Mouse (Mus musculus) intestine, embryonic 16.5 days (tissue): Measurements from ENCODE around the gene Fam210b. TPM values are rescaled to one million over a fixed set of nuclear protein-coding genes. Genes with fewer than 3 reads are reported as not detected.

Experiments
- ATAC-seq: fragments of 200-750 bp; cut with Nextera tagmentation; 2 replicates; pipeline ENCODE4 v1.8.0; 2017; ENCODE audit warnings: moderate TSS enrichment, moderate library complexity
- H3K27ac ChIP-seq: fragments of 300-500 bp; sonication (generic); 2 replicates; pipeline ENCODE4 v1.5.1; 2014; ENCODE audit warnings: mild to moderate bottlenecking, low read length
- H3K27me3 ChIP-seq: fragments of 300-500 bp; sonication (generic); replicated peaks from 2 replicates; pipeline ENCODE4 v1.6.1; 2014; ENCODE audit warnings: low read length, control low read depth, mixed read lengths; ENCODE audit not compliant: control insufficient read depth, insufficient read depth
- H3K36me3 ChIP-seq: fragments of 300-500 bp; sonication (generic); 2 replicates; pipeline ENCODE4 v1.6.1; 2014; ENCODE audit warnings: low read length, control low read depth; ENCODE audit not compliant: control insufficient read depth, insufficient read depth
- H3K4me1 ChIP-seq: fragments of 300-500 bp; sonication (generic); 2 replicates; pipeline ENCODE4 v1.6.1; 2014; ENCODE audit warnings: low read length, control low read depth, mixed read lengths; ENCODE audit not compliant: control insufficient read depth, insufficient read depth
- H3K4me2 ChIP-seq: fragments of 300-500 bp; sonication (generic); 2 replicates; pipeline ENCODE4 v1.6.1; 2014; ENCODE audit warnings: low read depth, low read length, control low read depth
- H3K4me3 ChIP-seq: fragments of 300-500 bp; sonication (generic); 2 replicates; pipeline ENCODE4 v1.5.1; 2014; ENCODE audit warnings: mild to moderate bottlenecking, low read length
- H3K9ac ChIP-seq: fragments of 300-500 bp; sonication (generic); 2 replicates; pipeline ENCODE4 v1.6.1; 2014; ENCODE audit warnings: low read depth, low read length
- H3K9me3 ChIP-seq: fragments of 300-500 bp; sonication (generic); 2 replicates; pipeline ENCODE4 v1.6.1; 2016; ENCODE audit warnings: low read length, control low read depth; ENCODE audit not compliant: control insufficient read depth
- WGBS: fragments of 180-500 bp; shearing (Covaris S2); extraction: QIAGEN DNeasy Blood & Tissue Kit; methylation state at CpG from one replicate; pipeline ENCODE4 v1.1.7; 2014; 5-methylcytosine and 5-hydroxymethylcytosine counted together
- polyA plus RNA-seq: library from polyadenylated mRNA; unstranded; fragments of >200 nt; fragmentation: Nextera tagmentation; extraction: Ambion mirVana; gene quantifications from 2 replicates; pipeline ENCODE4 v1.2.1, GENCODE M21; 2015

The Fam210b gene
- polyA plus RNA-seq, 1 experiment from 2014 or later, result 16.6 TPM

- no peak for ATAC-seq
- no peak overlapping the region for H3K27ac ChIP-seq
- no peaks in the 10 kb centered on the region for H3K9me3 ChIP-seq
- no peak overlapping the region; the same call in 1 of the 2 replicates for H3K4me3 ChIP-seq
- H3K4me2 ChIP-seq, result peak overlapping the region; percentile 90; the same call in 1 of the 2 replicates
- H3K36me3 ChIP-seq, result no peaks in the 10 kb centered on the region
- no peak overlapping the region for H3K9ac ChIP-seq
- WGBS, result 69% methylated on average over 8 of the region's 8 CpGs
- peaks cover 16% of the 10 kb centered on the region for H3K4me1 ChIP-seq
- H3K27me3 ChIP-seq, result no peaks in the 10 kb centered on the region
Measured at GRCm38 (mm10) chr2:172346933-172347611, 1.7 kb downstream of the Fam210b start.

GRCm38 (mm10) chr2:172348297-172348950 is 3.1 kb downstream of the Fam210b start:
- Histone ChIP-seq H3K27ac (peak overlapping the region; percentile 29; the same call in 1 of the 2 replicates), H3K9me3 (no peaks in the 10 kb centered on the region), H3K9ac (no peak overlapping the region), H3K4me1 (peaks cover 16% of the 10 kb centered on the region), H3K4me2 (no peak overlapping the region), H3K4me3 (no peak overlapping the region), H3K27me3 (no peaks in the 10 kb centered on the region), H3K36me3 (0 out of 2 replicates have a peak, but pooled peaks cover 4% of the 10 kb centered on the region)
- 35% methylated on average over 3 of the region's 3 CpGs for WGBS
- no peak for ATAC-seq

GRCm38 (mm10) chr2:172349776-172350175 is 4.4 kb downstream of the Fam210b start:
- no peak for ATAC-seq
- no peak overlapping the region for H3K4me3 ChIP-seq
- H3K27me3 ChIP-seq, result no peaks in the 10 kb centered on the region
- no peak overlapping the region for H3K9ac ChIP-seq
- no peak overlapping the region for H3K27ac ChIP-seq
- no peak overlapping the region for H3K4me2 ChIP-seq
- H3K4me1 ChIP-seq, result peaks cover 13% of the 10 kb centered on the region
- 0 out of 2 replicates have a peak, but pooled peaks cover 4% of the 10 kb centered on the region for H3K36me3 ChIP-seq
- H3K9me3 ChIP-seq, result no peaks in the 10 kb centered on the region
- 75% methylated on average over 14 of the region's 14 CpGs for WGBS

- H3K36me3 ChIP-seq, result 0 out of 2 replicates have a peak, but pooled peaks cover 4% of the 10 kb centered on the region
- H3K27me3 ChIP-seq, result no peaks in the 10 kb centered on the region
- WGBS, result 60% methylated on average over 8 of the region's 8 CpGs
- no peak overlapping the region for H3K4me2 ChIP-seq
- no peak overlapping the region for H3K9ac ChIP-seq
- H3K4me1 ChIP-seq, result peaks cover 11% of the 10 kb centered on the region
- H3K4me3 ChIP-seq, result no peak overlapping the region
- ATAC-seq, result no peak
- H3K27ac ChIP-seq, result no peak overlapping the region
- H3K9me3 ChIP-seq, result no peaks in the 10 kb centered on the region
Measured at GRCm38 (mm10) chr2:172350773-172351172, 5.4 kb downstream of the Fam210b start.

GRCm38 (mm10) chr2:172353218-172353617 is 7.9 kb downstream of the Fam210b start:
- Histone ChIP-seq H3K27me3 (no peaks in the 10 kb centered on the region), H3K27ac (no peak overlapping the region), H3K36me3 (peaks cover 17% of the 10 kb centered on the region), H3K4me1 (peaks cover 7% of the 10 kb centered on the region), H3K9me3 (no peaks in the 10 kb centered on the region), H3K4me2 (no peak overlapping the region), H3K4me3 (no peak overlapping the region), H3K9ac (no peak overlapping the region)
- 77% methylated on average over 9 of the region's 9 CpGs for WGBS
- no peak for ATAC-seq

GRCm38 (mm10) chr2:172354761-172355160 is 9.4 kb downstream of the Fam210b start:
- Histone ChIP-seq H3K9me3 (no peaks in the 10 kb centered on the region), H3K27ac (no peak overlapping the region), H3K27me3 (no peaks in the 10 kb centered on the region), H3K9ac (no peak overlapping the region), H3K36me3 (peaks cover 25% of the 10 kb centered on the region), H3K4me3 (no peak overlapping the region), H3K4me2 (no peak overlapping the region), H3K4me1 (no peaks in the 10 kb centered on the region)
- ATAC-seq, result no peak
- 77% methylated on average over 9 of the region's 9 CpGs for WGBS

DNA sequence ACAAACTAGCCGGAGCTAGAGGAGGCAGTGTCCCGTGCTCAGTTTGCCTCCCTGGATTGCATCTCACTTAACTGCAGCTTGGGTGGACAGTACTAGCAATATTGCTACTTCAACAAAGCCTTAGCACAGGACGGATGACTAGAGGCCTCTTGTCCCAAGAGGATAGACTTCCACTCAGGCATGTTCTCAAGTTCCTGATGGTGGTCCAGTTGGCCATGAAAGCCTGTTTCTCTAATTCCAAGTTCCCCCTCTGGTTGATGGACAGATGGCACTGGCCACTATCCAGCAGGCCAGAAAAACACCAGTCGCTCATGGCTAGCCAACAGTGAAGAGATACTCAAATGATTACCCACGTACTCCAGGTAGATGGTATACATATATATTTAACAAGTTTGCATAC is 10.5 kb downstream of the Fam210b start:
- Histone ChIP-seq H3K4me2 (no peak overlapping the region), H3K9me3 (no peaks in the 10 kb centered on the region), H3K27ac (no peak overlapping the region), H3K9ac (no peak overlapping the region), H3K36me3 (peaks cover 29% of the 10 kb centered on the region), H3K27me3 (no peaks in the 10 kb centered on the region), H3K4me3 (no peak overlapping the region), H3K4me1 (no peaks in the 10 kb centered on the region)
- no peak for ATAC-seq
- WGBS, result 84% methylated on average over 5 of the region's 5 CpGs

DNA sequence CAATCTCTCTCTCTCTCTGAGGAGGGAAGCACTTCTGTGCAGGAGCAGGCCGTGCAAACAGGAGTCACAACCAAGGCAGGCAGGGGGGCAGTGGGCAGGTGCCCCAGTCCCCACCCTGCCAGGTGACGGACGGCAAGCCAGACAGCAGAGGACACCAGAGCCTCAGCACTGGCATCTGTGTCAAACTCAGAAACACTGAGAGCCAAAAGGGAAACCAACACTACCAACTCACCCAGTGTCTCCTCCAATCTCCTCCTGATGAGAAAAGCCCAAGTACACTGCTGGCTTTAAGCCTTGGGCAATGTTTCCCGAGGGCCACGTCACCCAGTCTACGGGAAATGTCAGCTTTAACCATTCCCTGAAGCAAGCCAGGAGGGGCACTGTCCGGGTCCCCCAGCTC is 17.8 kb downstream of the Fam210b start:
- H3K36me3 ChIP-seq, result peaks cover 42% of the 10 kb centered on the region
- no peak overlapping the region for H3K27ac ChIP-seq
- no peak overlapping the region for H3K9ac ChIP-seq
- H3K27me3 ChIP-seq, result no peaks in the 10 kb centered on the region
- no peak overlapping the region for H3K4me2 ChIP-seq
- no peak for ATAC-seq
- H3K9me3 ChIP-seq, result no peaks in the 10 kb centered on the region
- no peak overlapping the region for H3K4me3 ChIP-seq
- WGBS, result 89% methylated on average over 7 of the region's 7 CpGs
- peaks cover 2% of the 10 kb centered on the region for H3K4me1 ChIP-seq

- peak within 1 kb of the TSS; percentile 77 for H3K27ac ChIP-seq
- H3K9me3 ChIP-seq, result no peaks in the 10 kb centered on the region
- peaks cover 19% of the 10 kb centered on the region; the same call in 1 of the 2 replicates for H3K36me3 ChIP-seq
- H3K4me2 ChIP-seq, result peak within 1 kb of the TSS; percentile 79
- peak; percentile 99 for ATAC-seq
- WGBS, result under 1% methylated on average over 66 of the region's 66 CpGs
- H3K4me1 ChIP-seq, result peaks cover 22% of the 10 kb centered on the region
- H3K27me3 ChIP-seq, result no peaks in the 10 kb centered on the region
- H3K9ac ChIP-seq, result peak within 1 kb of the TSS; percentile 98
- H3K4me3 ChIP-seq, result peak within 1 kb of the TSS; percentile 98
Measured at GRCm38 (mm10) chr2:172370411-172371223, 25.3 kb downstream of the Fam210b start, which contains the start of the genes Aurka and Cstf1. Aurka (minus strand) TSS chr2:172370535. Cstf1 (plus strand) TSS chr2:172370681.
